Mouse (Mus musculus) CH12F3 (cell line): Measurements from ENCODE around the gene Rgr.

Source experiments
- in situ Hi-C: fragments of 300-500 bp; cut with MboI; formaldehyde crosslinking; loops from 2 replicates; pipeline ENCODE4 v1.14.3; 2020; ENCODE audit warnings: low sequenced_read_pairs

Rgr gene

DNA sequence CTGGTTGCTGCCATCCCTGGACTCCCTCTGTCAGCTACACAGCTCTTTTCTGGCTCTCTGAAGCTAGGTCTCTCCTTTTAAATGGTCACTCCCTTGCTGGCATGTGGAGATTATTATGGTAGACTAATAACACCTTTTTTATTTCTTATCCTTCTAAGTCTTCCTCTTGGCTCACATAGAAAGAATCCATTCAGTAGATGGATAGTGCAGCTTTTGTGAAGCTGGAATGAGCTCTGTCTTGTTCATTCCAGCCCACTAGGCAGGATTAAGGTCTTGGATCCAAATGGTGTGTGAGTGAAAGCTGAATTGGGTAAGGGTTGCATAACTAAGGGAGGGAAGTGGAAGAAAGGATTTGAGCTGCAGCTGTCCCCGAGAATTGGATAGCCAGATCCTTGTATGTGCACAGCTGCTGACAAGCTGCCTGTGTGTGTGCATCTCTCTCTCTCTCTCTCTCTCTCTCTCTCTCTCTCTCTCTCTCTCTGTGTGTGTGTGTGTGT, at the start of gene Rgr:
Rgr (minus strand) TSS at position 51 of the 497 bp plus-strand sequence.
- in situ Hi-C loops = no loop called here

DNA sequence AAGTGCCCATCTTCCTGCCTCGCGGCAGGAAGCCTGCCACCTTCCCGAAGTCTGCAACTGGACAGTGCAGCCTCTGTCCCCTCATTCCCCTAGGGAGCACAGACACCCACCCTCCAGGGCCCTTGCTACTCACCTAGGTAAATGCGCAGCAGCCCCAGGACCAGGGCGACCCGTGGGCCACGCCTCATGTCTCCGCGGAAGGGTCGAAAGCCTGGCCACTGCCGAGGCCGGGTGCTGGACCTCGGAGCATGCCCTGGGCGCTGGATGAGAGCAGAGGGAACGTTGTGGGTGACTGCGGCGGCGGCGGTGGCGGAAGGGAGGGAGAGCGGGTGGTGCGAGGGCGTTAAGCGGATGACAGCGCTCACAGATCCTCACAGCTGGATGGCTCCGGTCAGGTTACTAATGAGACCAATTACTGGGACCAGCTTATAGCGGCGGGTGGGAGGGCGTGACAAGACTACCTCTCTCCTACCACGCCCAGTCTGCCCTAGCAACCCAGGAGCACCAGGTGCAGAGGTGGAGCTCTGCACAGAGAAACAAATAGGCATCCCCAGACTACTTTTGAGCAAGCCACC, 49.3 kb upstream of the Rgr start, which contains the start of gene Cdhr1:
Cdhr1 (minus strand) TSS at position 392 of the 575 bp plus-strand sequence.
- in situ Hi-C loops = no loop called here

DNA sequence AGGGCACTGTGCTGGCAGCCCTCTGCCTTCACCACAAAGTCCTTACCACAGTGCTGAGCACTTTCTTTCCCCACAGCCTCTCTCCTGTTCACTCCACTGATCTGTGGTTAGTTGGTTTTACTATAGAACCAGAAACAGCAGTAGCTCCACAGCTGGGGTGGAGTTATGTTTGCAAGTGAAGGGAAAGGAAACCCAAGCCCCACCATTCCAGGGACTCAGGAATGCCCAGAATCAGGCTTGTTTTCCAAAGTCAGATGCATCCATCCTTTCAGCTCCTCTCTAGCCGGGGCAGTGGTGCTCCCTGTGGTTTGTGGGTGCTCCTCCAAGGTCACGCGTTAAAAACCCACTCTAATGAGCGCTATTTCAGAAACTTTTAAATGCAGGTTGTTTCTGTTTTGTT, 46.8 kb upstream of the Rgr start:
- in situ Hi-C loops = no loop called here

DNA sequence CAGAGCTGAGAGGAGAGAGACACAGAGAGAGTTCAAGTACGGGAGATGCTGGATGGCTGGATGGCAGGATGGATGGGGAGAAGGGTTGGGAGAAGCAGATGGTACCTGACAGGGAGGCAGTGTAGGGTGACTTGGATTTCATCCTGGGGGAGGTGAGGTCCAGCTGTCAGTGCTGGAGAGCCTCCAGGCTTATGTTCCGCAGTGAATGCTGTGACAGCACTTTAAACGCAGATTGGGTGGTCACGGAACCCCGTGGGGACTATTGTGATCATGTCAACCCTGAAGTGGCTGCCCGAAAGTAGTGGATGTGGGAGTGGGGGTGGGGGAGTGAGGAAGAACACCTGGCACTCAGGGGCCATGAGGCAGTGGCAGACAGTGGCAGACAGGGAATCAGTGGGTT, 45.7 kb upstream of the Rgr start:
- in situ Hi-C loops = no loop called here

DNA sequence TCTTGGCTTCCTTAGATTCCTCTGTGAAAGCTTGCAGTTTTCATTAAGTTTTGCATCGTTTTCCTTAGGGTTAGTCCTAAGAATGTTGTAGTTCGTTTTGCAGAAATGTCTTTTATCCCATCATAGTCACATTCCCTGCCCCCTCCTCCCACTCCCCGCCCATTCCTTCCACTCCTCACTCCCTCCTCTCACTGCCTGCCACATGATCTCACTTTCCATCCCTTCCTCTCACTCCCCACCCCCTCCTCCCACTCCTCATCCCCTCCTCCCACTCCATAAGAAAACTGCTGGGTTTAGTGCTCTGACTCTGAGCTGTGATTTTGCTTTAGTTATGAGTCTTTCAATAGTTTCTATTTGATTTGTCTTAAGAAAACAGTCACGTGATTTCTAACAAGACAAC, 35.0 kb upstream of the Rgr start:
- in situ Hi-C loops = no loop called here

DNA sequence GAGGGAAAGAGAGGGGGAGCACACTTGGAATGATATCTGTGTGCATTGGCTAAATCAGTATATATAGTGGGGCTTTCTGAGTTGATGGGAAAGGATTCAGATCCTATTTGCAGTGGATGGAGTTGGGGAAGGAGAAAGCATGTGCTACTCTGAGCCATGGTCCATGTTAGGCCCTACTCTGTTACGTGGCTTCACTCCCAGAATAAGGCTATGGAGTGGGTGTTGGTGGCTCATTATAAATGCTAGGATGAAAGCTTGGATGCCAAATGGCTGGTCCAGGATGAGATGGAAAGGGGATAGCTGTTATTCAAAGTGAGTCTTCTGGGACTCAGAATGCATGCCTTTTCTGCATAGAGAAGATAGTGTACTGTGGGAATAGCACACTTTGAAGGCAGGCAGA, 32.0 kb upstream of the Rgr start:
- in situ Hi-C loops = no loop called here

DNA sequence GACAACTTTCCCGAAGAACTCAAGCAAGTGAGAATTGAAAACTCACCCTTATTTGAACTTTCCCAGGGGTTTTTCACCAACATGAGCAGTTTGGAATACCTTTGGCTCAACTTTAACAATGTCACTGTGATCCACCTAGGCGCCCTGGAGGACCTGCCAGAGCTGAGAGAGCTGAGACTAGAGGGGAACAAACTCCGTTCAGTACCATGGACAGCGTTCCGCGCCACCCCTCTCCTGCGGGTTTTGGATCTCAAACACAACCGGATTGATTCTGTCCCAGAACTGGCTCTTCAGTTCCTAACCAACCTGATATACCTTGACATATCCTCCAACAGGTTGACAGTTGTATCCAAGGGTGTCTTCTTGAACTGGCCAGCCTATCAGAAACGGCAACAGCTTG, 19.8 kb upstream of the Rgr start:
- in situ Hi-C loops = no loop called here

DNA sequence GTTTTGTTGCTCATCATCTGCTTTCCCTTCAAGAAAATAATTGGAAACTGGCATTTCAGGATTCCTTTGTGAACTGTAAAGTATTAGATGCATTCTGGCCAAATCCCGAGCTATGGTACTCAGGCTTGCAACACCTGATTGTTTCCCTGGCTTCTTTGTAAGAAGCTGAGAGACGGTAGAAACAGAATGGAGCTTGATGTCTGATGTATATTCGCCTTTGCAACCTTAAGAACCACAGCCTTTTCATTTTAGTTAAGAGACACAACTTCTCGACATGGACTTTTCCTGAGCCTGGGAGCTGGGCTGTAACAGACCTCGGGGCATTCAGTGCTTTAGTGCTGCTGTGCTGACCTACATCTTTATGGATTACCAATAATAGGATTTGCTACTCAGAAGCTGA, 18.9 kb upstream of the Rgr start, which contains the start of gene Lrit2:
Lrit2 (plus strand) TSS at position 301 of the 400 bp plus-strand sequence.
- in situ Hi-C loops = no loop called here

DNA sequence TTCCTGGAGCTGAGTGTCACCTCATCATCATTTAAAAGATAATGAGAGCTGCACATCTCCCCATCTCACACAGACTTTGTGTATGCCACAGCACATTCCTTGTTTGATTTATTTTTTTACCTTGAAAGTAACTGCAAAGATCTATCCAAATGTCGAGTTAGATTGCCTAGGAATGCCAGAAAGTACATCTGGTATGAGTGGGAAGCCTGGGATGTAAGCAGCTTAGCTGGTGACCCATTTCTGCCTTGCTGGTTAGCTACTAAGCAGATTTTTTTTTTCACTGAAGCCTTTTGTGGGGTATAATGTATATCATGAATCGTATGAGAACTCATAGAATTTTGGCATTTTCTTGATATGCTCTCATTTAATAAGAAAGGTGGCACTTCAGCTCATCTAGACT, 17.9 kb upstream of the Rgr start:
- in situ Hi-C loops = no loop called here

DNA sequence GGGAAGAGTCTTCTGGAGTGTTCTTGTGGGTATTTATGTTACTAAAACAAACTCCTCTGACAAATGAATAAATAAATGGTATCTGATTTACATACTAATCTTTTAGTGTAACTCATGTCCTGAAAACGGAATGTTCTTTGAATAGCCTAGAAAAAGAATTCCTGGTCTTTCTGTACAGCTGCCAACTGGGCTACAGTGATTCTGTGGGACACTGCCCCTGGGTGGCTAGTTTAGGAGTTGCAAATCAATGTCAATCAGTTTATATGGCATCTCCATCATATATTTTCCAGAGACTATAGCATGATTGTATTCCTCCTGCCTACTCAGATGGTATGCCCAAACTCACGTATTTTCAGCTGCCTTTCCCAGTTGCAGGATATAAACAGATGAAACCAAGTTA, 16.1 kb upstream of the Rgr start:
- in situ Hi-C loops = no loop called here

DNA sequence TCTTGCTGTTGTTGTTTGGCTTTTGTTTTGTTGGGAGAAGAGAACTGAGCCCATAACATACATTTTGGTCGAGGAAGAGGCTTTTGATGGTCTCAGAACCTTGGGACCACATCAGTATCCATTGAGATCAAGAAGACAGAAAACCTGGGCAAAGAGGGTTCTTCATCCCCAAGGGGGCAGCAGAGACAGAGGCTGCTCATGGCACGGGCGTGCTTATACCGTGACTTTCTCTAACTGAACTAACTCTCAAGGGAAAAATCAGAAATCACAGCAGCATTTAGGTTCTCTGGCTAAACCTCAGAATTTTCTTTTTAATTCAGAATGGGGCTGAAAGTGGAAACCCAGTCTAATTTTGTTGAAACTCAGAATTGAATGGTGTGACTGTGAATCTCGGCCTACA, 14.3 kb downstream of the Rgr start:
- in situ Hi-C loops = loop anchor here (10.0 kb wide), 1 partner anchor 170 kb away; no protein-coding TSS in a partner anchor

DNA sequence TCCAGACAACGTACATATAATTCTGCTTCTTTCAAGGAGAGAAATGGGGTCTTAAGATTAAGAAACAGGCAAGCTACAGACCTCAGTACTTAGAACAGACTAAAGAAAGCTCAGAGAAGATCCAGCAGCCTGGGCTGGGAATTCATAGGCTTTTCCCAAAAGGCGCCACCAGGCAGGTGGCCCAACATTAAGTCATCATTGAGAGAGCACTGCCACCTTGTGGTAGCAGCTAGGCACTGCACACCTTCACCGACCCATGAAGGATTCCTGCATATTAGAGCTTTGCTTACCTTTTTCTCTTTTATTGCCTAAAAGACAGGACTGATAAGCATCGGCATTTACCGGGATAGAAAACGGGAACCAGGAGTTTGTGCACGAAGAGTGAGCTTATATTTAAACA, 15.5 kb downstream of the Rgr start:
- in situ Hi-C loops = loop anchor here (10.0 kb wide), 1 partner anchor 168 kb away; no protein-coding TSS in a partner anchor

DNA sequence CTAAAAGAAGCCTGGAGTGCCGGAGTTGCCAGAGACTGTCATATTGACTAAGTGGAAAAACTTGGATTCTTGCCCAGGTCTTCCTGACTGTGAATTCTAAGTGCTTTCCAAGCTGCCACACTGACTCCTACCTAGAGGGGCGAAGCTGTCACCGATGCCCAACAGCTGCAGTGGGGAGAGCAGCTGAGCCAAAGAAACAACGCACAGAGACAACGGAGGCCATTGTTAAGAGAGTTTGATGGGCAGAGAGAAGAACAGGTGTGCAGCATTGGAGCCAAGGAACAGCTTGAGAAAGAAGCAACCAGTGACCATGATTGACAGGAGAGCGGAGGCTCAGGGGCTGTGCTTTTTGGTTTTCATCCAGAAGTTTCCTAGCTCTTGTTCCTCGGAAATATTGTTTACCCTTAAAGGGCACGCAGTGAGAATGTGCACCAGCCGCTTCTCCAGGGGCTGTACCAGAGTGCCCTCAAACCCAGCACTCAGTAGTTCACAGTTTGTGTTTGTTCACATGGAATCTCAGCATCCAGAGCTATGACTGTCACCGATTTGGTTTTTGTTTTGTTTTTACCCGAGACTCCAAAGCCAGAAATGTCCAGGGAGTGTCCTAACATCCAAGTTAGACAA, 16.2 kb downstream of the Rgr start:
- in situ Hi-C loops = loop anchor here (10.0 kb wide), 1 partner anchor 168 kb away; no protein-coding TSS in a partner anchor

DNA sequence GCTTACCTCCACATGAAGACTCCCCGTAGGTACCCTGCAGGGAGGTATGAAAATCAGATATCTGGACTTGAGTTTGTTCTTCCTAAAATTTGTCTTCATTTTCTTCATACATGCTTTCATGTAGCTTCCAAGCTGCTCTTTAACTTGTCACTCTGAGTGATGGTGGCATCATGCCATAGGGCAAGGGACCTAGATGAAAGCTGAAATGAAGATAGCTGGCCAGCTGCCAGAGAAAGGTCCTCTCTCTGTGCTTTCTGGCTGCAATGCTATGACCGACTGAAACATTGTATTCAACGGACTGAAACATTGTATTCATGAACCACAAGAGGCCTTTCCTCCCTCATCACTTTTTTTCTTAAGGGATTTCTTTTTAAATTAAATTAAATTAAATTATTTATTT, 20.2 kb downstream of the Rgr start:
- in situ Hi-C loops = no loop called here

DNA sequence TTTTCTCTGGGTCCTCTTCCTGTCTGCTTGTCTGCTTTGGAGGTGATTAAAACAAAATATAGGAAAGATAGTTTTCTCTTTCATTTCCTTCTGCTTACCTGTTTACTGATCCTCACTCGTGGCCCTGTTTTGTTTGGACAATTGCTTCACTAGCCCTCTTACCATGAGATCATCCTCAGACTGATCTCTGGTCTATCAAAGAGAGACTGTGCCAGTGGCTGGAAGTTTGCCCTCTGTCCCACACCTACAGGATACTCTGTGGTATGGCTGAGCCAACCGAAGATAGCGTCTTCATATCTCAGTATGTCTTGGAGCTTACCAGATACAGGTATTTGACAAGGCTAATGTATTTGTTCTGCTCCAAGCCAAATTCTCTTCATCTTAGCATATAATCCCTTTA, 20.8 kb downstream of the Rgr start:
- in situ Hi-C loops = no loop called here

DNA sequence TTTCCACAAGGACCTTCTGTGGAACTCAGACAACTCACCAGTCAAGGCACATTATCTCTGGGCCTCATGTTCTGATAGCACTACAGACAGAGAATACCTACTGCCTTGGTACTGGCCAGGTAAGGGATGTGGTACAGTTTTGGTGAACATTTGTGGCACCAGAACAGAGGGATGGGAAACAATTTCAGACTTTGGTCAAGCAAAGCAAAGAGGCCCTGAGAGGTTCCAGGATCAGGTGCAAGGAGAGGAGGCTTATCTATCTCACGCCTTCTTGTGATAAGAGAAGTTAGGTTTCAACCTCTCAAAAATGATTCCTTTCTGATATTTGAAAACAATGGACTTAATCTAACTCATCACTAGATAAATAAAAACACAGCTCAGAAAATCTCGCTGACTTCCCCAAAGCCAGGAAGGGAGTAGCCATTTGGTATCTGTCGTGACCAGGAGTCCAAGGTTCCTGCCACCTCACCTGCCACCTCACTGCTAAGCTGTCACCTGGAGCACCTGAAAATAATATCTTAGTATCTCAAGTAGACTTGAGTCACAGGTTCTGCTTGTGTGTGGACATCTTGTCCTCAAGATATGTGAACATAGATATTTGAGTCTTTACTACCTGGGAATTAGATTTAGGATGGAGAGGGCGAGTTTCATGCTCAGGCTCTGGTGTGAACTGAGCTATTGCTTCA, 21.4 kb downstream of the Rgr start:
- in situ Hi-C loops = no loop called here

DNA sequence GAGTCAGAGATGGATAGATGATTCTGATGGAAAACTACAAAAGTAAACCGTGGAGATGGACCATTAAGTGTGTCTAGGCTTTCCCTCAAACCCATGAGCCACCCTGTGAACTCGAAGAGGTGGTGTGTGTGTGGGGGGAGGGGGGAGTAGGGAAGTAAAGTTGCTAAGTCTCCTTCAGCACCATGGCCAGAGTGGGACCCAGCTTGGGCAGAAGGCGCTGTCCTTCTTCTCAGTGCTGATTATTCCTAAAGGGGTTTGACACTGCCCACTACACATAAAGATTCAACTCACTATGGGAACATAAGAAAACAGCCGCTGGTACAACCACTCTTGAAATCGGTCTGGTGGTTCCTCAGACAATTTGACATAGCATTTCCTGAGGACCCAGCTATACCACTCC, 32.9 kb downstream of the Rgr start:
- in situ Hi-C loops = no loop called here

DNA sequence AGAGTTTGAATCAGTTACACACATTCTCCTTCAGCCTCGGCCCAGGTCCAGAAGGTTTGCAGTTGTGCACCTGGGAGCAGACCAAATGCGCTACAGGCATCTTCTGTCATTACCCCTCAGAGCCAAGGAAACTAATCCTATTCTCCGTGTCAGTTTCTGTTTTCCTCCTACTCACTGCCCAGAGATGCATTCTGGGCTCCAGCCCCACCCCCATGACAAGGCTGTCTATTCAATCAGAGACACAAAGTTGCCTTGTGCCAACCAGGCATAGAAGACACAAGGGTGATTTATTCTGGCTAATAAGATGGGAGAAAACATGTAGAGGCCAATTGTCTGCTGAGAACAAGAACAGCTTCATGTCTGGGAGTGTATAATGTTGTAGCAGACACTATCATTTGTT, 35.1 kb downstream of the Rgr start:
- in situ Hi-C loops = no loop called here

DNA sequence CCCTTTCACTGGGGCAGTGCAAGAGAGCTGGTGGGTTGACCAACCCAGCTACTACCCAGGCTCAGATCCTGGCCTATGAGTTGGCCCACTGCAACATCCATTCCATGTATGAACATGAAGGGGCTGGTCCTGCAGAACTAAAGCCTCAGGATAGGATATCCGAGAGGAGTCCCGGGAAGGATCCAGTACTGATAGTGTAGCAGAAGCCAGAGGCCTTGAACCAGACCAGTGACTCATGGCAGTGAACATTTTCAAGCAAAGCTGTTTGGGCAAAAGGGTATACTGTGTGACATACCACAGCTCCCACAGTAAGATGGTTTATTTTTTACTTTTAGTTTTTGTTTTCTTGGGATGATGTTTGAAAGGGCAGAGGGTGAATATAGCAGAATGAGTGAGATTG, 39.1 kb downstream of the Rgr start:
- in situ Hi-C loops = no loop called here

DNA sequence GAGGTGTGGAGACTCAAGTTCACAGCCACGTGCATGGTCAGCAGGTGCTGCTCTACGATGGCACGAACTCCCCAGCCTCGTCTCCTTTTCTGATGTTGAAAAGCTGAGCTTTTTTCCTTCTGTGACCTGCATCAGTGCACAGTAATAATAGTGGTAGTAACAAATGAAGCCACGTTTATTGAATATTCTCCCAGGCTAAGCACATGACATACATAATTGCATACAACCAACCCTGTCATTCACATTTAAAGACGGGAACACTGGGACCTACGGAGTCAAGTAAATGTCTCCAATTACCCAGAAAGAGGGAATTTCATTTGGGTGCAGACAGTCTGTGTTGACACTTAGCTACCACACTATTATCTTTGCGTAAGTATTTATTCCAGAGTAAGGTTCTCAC, 42.3 kb downstream of the Rgr start:
- in situ Hi-C loops = no loop called here

DNA sequence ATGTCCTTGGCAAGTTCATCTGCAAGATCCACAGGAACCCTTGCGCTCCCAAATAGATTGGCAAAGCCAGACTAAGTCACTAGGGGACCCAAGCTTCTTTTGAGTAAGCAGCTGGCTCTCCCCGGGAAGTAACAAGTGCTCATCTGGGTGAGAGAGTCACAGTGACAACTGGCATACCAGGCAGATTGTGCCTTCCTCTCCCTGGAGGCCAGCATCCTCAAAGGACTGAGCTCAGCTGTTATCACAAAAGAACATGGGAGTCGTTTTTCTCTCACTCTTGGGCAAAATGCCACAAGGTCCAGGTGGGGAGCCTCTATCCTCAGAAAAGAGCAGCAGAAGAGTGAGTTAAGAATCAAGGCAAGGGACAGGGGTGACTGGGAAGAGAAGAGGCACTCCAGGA, 42.9 kb downstream of the Rgr start:
- in situ Hi-C loops = no loop called here
